Mouse (Mus musculus): ENCODE results near the gene Cd81. TPM values are rescaled to one million over a fixed set of nuclear protein-coding genes. Genes with fewer than 3 reads are reported as not detected.
A peak's percentile ranks its signal among the peaks of the same experiment; 100 is the strongest.

Gene Cd81
- total and polyA plus RNA-seq, 2 experiments from 2014 or later, result 511 to 542 TPM

GRCm38 (mm10) chr7:143007599-143008369 lies 44.8 kb upstream of the Cd81 start:
- H3K4me2 ChIP-seq (ENCODE audit: low read depth, low read length, poor library complexity, severe bottlenecking), result no peak overlapping the region
- peak; percentile 91 for DNase-seq (ENCODE audit: low spot score)
- H3K27me3 ChIP-seq (ENCODE audit: insufficient read depth, low read length), result no peaks in the 10 kb centered on the region
- 44% methylated on average over 17 of the region's 17 CpGs for WGBS
- ATAC-seq (ENCODE audit: low FRiP score), result peak; percentile 77
- no peaks in the 10 kb centered on the region; the same call in 1 of the 2 replicates for H3K4me1 ChIP-seq (ENCODE audit: insufficient read depth, low read length)
- peak overlapping the region; percentile 55; the same call in 1 of the 2 replicates for H3K27ac ChIP-seq (ENCODE audit: low read depth, low read length)
- H3K4me3 ChIP-seq (ENCODE audit: low read depth, low read length), result no peak overlapping the region
- TF ChIP-seq CTCF (IDR thresholded peaks at IDR 0.05), result peak; percentile 83
- no peaks in the 10 kb centered on the region for H3K9me3 ChIP-seq (ENCODE audit: low read length)
- H3K9ac ChIP-seq (replicated peaks; ENCODE audit: low read length, poor library complexity, severe bottlenecking), result no peak overlapping the region
- no peaks in the 10 kb centered on the region for H3K36me3 ChIP-seq (ENCODE audit: insufficient read depth, low read length)

GRCm38 (mm10) chr7:143008370-143008926 lies 44.1 kb upstream of the Cd81 start:
- H3K9me3 ChIP-seq (ENCODE audit: low read length), result no peaks in the 10 kb centered on the region
- WGBS, result 65% methylated on average over 8 of the region's 8 CpGs
- H3K27me3 ChIP-seq (ENCODE audit: insufficient read depth, low read length), result no peaks in the 10 kb centered on the region
- H3K4me2 ChIP-seq (ENCODE audit: low read depth, low read length, poor library complexity, severe bottlenecking), result no peak overlapping the region
- H3K9ac ChIP-seq (replicated peaks; ENCODE audit: low read length, poor library complexity, severe bottlenecking), result no peak overlapping the region
- no peak overlapping the region for H3K4me3 ChIP-seq (ENCODE audit: low read depth, low read length)
- TF ChIP-seq CTCF (IDR thresholded peaks at IDR 0.05), result no peak
- H3K36me3 ChIP-seq (ENCODE audit: insufficient read depth, low read length), result no peaks in the 10 kb centered on the region
- ATAC-seq (ENCODE audit: low FRiP score), result peak; percentile 9; the same call in 1 of the 2 replicates
- H3K27ac ChIP-seq (ENCODE audit: low read depth, low read length), result peak overlapping the region; percentile 55; the same call in 1 of the 2 replicates
- no peak for DNase-seq (ENCODE audit: low spot score)
- no peaks in the 10 kb centered on the region; the same call in 1 of the 2 replicates for H3K4me1 ChIP-seq (ENCODE audit: insufficient read depth, low read length)

- WGBS, result 50% methylated on average over 2 of the region's 4 CpGs
- Histone ChIP-seq H3K9me3 (ENCODE audit: low read length) (no peaks in the 10 kb centered on the region), H3K9ac (replicated peaks; ENCODE audit: low read length, poor library complexity, severe bottlenecking) (no peak overlapping the region), H3K27ac (ENCODE audit: low read depth, low read length) (no peak overlapping the region), H3K36me3 (ENCODE audit: insufficient read depth, low read length) (no peaks in the 10 kb centered on the region), H3K4me3 (ENCODE audit: low read depth, low read length) (no peak overlapping the region), H3K4me2 (ENCODE audit: low read depth, low read length, poor library complexity, severe bottlenecking) (no peak overlapping the region), H3K27me3 (ENCODE audit: insufficient read depth, low read length) (no peaks in the 10 kb centered on the region), H3K4me1 (ENCODE audit: insufficient read depth, low read length) (no peaks in the 10 kb centered on the region; the same call in 1 of the 2 replicates)
- DNase-seq (ENCODE audit: low spot score) (no peak), ATAC-seq (ENCODE audit: low FRiP score) (no peak)
- TF ChIP-seq CTCF (IDR thresholded peaks at IDR 0.05), result no peak
Measured at GRCm38 (mm10) chr7:143008996-143009665, 43.4 kb upstream of the Cd81 start.

GRCm38 (mm10) chr7:143009996-143010395 lies 42.5 kb upstream of the Cd81 start:
- WGBS, result 86% methylated on average over 4 of the region's 4 CpGs

GRCm38 (mm10) chr7:143011226-143011625 lies 41.3 kb upstream of the Cd81 start:
- ATAC-seq (ENCODE audit: low FRiP score), result no peak
- Histone ChIP-seq H3K4me1 (ENCODE audit: insufficient read depth, low read length) (no peaks in the 10 kb centered on the region; the same call in 1 of the 2 replicates), H3K27me3 (ENCODE audit: insufficient read depth, low read length) (no peaks in the 10 kb centered on the region), H3K4me2 (ENCODE audit: low read depth, low read length, poor library complexity, severe bottlenecking) (no peak overlapping the region), H3K9ac (replicated peaks; ENCODE audit: low read length, poor library complexity, severe bottlenecking) (no peak overlapping the region), H3K4me3 (ENCODE audit: low read depth, low read length) (no peak overlapping the region), H3K36me3 (ENCODE audit: insufficient read depth, low read length) (no peaks in the 10 kb centered on the region), H3K9me3 (ENCODE audit: low read length) (no peaks in the 10 kb centered on the region), H3K27ac (ENCODE audit: low read depth, low read length) (no peak overlapping the region)
- no peak for DNase-seq (ENCODE audit: low spot score)
- TF ChIP-seq CTCF (IDR thresholded peaks at IDR 0.05), result no peak
- WGBS, result 89% methylated on average over 1 of the region's 1 CpGs

More at GRCm38 (mm10) chr7:143009996-143010395, 42.5 kb upstream of the Cd81 start:
- no peaks in the 10 kb centered on the region for H3K27me3 ChIP-seq (ENCODE audit: insufficient read depth, low read length)
- H3K9me3 ChIP-seq (ENCODE audit: low read length), result no peaks in the 10 kb centered on the region
- no peak for TF ChIP-seq CTCF (IDR thresholded peaks at IDR 0.05)
- H3K4me3 ChIP-seq (ENCODE audit: low read depth, low read length), result no peak overlapping the region
- H3K9ac ChIP-seq (replicated peaks; ENCODE audit: low read length, poor library complexity, severe bottlenecking), result no peak overlapping the region
- no peaks in the 10 kb centered on the region for H3K36me3 ChIP-seq (ENCODE audit: insufficient read depth, low read length)
- H3K27ac ChIP-seq (ENCODE audit: low read depth, low read length), result no peak overlapping the region
- DNase-seq (ENCODE audit: low spot score) (no peak), ATAC-seq (ENCODE audit: low FRiP score) (no peak)
- no peak overlapping the region for H3K4me2 ChIP-seq (ENCODE audit: low read depth, low read length, poor library complexity, severe bottlenecking)
- H3K4me1 ChIP-seq (ENCODE audit: insufficient read depth, low read length), result no peaks in the 10 kb centered on the region; the same call in 1 of the 2 replicates

All from midbrain, postnatal 0 days (tissue).